Mouse (Mus musculus) midbrain, embryonic 11.5 days (tissue): ENCODE measurements at regions not wholly inside any gene's neighbourhood (a gene's known extent, or its start where the extent isn't known, plus 50 kb on each side); places are given as distances from the start of the nearest gene placed in this dataset.

Experiments
- ATAC-seq: fragments of 200-750 bp; cut with Nextera tagmentation; 2 replicates; pipeline ENCODE4 v1.8.0; 2017; ENCODE audit warnings: moderate TSS enrichment, moderate library complexity; ENCODE audit not compliant: low FRiP score
- DNase-seq: peaks from one replicate; pipeline ENCODE4 v3.0.0; 2015; ENCODE audit warnings: low spot score; ENCODE audit errors: missing footprints
- H3K27ac ChIP-seq: fragments of 300-500 bp; sonication (generic); 2 replicates; pipeline ENCODE4 v1.5.1; 2014; ENCODE audit warnings: low read depth, low read length
- H3K27me3 ChIP-seq: fragments of 300-500 bp; sonication (generic); 2 replicates; pipeline ENCODE4 v1.6.1; 2014; ENCODE audit warnings: mild to moderate bottlenecking, low read length, moderate library complexity, mixed read lengths; ENCODE audit not compliant: control insufficient read depth, insufficient read depth
- H3K36me3 ChIP-seq: fragments of 300-500 bp; sonication (generic); 2 replicates; pipeline ENCODE4 v1.6.1; 2014; ENCODE audit warnings: mild to moderate bottlenecking, low read length, moderate library complexity, mixed read lengths; ENCODE audit not compliant: control insufficient read depth, insufficient read depth
- H3K4me1 ChIP-seq: fragments of 300-500 bp; sonication (generic); 2 replicates; pipeline ENCODE4 v1.6.1; 2014; ENCODE audit warnings: low read length; ENCODE audit not compliant: control insufficient read depth, insufficient read depth
- H3K4me2 ChIP-seq: fragments of 300-500 bp; sonication (generic); 2 replicates; pipeline ENCODE4 v1.6.1; 2014; ENCODE audit warnings: mild to moderate bottlenecking, moderate library complexity
- H3K4me3 ChIP-seq: fragments of 300-500 bp; sonication (generic); 2 replicates; pipeline ENCODE4 v1.5.1; 2014; ENCODE audit warnings: low read depth, low read length
- H3K9ac ChIP-seq: fragments of 300-500 bp; sonication (generic); 2 replicates; pipeline ENCODE4 v1.6.1; 2014; ENCODE audit warnings: low read length
- H3K9me3 ChIP-seq: fragments of 300-500 bp; sonication (generic); 2 replicates; pipeline ENCODE4 v1.6.1; 2016; ENCODE audit warnings: low read length; ENCODE audit not compliant: control insufficient read depth
- WGBS: fragments of 180-500 bp; shearing (Covaris S2); extraction: QIAGEN DNeasy Blood & Tissue Kit; methylation state at CpG from one replicate; pipeline ENCODE4 v1.1.7; 2014; 5-methylcytosine and 5-hydroxymethylcytosine counted together

DNA sequence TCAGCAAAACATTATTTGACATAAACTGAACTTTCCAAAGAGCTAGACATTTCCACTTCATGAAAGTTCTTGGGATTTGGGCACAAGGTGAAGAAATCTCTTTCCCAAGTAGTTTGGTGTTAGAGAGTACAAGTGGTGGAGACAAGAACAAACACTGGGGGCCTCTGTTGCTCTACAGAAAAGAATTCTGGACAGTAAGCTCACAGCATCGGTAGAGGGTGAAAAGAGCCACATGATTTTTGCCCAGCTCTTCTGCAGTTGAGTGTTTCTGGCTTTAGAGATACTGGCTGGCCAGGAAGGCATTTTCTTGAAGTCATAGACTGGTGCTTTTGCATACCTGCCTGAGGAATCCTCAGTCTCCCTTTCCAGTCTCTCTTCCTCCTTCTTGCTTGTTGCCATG is 127.8 kb downstream of the Stk31 start:
- no peak overlapping the region for H3K4me2 ChIP-seq
- H3K9me3 ChIP-seq, result no peaks in the 10 kb centered on the region
- DNase-seq, result peak; percentile 56
- H3K4me3 ChIP-seq, result no peak overlapping the region
- no peak overlapping the region for H3K27ac ChIP-seq
- H3K9ac ChIP-seq, result no peak overlapping the region
- H3K4me1 ChIP-seq, result no peaks in the 10 kb centered on the region
- H3K36me3 ChIP-seq, result no peaks in the 10 kb centered on the region
- WGBS, result 44% methylated on average over 1 of the region's 1 CpGs
- no peak for ATAC-seq
- no peaks in the 10 kb centered on the region for H3K27me3 ChIP-seq

DNA sequence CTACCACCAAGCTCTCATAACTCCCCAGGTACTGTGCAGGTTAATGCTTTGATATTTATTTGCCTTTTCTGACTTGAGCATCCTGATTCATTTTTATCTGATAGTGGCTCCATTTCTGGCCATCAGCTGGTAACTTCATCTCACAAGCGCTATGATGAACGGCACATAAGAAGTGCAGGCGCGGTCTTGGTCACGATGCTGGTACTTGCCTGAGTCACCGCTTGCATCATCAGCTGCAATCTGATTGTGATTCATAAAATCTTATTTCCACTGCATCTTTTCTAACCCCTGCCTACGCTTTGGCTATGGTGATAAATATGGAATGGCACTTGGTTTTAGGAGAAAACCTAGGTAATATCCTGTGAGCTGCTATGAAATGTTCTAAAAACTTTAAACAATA is 128.3 kb downstream of the Stk31 start:
- WGBS, result 92% methylated on average over 7 of the region's 7 CpGs
- no peak overlapping the region for H3K4me2 ChIP-seq
- H3K9ac ChIP-seq, result no peak overlapping the region
- H3K4me1 ChIP-seq, result no peaks in the 10 kb centered on the region
- no peaks in the 10 kb centered on the region for H3K27me3 ChIP-seq
- peak; percentile 65 for DNase-seq
- no peak for ATAC-seq
- no peak overlapping the region for H3K4me3 ChIP-seq
- H3K27ac ChIP-seq, result no peak overlapping the region
- no peaks in the 10 kb centered on the region for H3K9me3 ChIP-seq
- H3K36me3 ChIP-seq, result no peaks in the 10 kb centered on the region

DNA sequence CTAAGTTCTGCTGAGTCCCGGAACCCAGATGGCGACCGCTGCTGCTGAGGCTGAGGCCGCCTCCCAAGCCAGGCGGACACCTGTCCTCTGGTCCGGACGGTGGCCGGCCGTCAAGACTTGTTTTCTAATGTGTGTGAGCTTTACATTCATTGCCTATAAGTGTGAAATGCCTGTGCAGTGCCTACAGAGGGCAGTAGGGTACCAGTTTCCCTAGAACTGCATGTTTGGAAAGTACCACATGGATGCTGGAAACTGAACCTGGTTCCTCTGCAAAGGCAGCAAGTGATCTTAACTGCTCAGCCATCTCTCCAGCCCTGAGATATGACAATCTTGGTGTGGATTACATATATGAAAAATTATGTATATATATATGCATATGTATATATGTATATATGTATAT is 138.6 kb downstream of the Stk31 start:
- no peak for ATAC-seq
- Histone ChIP-seq H3K36me3 (no peaks in the 10 kb centered on the region), H3K27me3 (no peaks in the 10 kb centered on the region), H3K27ac (no peak overlapping the region), H3K4me2 (no peak overlapping the region), H3K9ac (no peak overlapping the region), H3K4me3 (no peak overlapping the region), H3K4me1 (no peaks in the 10 kb centered on the region), H3K9me3 (no peaks in the 10 kb centered on the region)
- 93% methylated on average over 8 of the region's 9 CpGs for WGBS
- no peak for DNase-seq

DNA sequence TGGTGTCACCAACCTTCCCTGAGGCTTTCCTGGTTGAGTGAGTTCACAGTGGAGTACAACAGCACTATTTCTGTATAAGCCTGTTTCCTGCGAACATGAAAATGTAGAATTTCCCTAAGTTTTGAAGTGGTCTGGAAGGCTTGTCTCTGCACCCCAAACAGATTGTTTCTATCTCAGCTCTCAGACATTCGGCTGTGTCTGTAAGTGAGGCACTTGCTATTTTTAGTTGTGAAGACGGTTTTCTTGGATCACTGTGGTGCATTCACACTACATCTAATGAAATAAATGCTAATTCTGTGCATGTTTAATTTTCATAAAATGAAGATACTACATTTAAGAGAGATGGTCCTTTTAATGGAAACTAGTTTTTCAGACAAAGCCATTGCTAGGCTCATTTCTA is 139.1 kb downstream of the Stk31 start:
- no peaks in the 10 kb centered on the region for H3K27me3 ChIP-seq
- DNase-seq (no peak), ATAC-seq (no peak)
- no peaks in the 10 kb centered on the region for H3K4me1 ChIP-seq
- no peak overlapping the region for H3K4me3 ChIP-seq
- H3K9me3 ChIP-seq, result no peaks in the 10 kb centered on the region
- no peaks in the 10 kb centered on the region for H3K36me3 ChIP-seq
- H3K27ac ChIP-seq, result no peak overlapping the region
- no peak overlapping the region for H3K9ac ChIP-seq
- 88% methylated on average over 3 of the region's 3 CpGs for WGBS
- H3K4me2 ChIP-seq, result no peak overlapping the region

DNA sequence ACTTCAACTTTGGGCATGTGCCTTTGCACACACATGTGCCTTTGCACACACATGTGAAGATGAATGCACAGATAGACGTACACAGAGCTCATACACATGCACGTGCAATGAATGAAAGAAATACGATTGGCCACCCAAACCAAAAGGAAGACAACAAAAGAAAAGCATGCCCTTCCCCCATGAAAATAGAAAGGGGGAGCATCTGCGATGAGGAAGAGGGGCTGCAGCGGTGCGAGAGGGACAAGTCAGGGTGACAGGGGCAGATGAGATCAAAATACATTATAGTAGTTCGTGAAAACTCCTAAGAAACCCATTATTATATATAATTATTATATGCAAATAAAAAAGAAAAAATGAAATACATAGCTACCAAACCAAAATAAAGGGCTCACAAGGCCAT is 149.5 kb downstream of the Stk31 start:
- ATAC-seq (no peak), DNase-seq (peak; percentile 72)
- no peak overlapping the region for H3K4me3 ChIP-seq
- no peaks in the 10 kb centered on the region for H3K4me1 ChIP-seq
- 90% methylated on average over 7 of the region's 7 CpGs for WGBS
- no peaks in the 10 kb centered on the region for H3K27me3 ChIP-seq
- H3K9me3 ChIP-seq, result no peaks in the 10 kb centered on the region
- H3K9ac ChIP-seq, result no peak overlapping the region
- no peak overlapping the region for H3K4me2 ChIP-seq
- no peaks in the 10 kb centered on the region for H3K36me3 ChIP-seq
- H3K27ac ChIP-seq, result no peak overlapping the region

DNA sequence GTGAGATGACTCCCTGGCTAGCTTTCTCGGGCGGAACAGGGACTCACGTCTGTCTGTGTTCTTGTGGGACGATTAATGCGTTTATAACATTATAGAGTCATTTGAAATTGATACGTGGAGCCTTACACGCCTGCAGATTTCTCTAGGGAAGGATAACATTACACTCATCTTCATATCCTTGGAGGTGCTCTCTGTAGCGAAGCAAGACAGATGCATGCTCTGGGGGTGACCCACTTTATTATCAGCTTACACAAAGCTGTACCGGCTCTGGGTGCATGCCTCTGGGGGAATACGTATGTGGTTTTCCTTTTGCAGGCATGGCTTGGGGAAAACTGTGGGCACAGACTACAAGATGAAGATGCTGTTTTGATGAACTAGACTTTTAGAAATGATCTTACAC is 159.7 kb downstream of the Stk31 start:
- DNase-seq (no peak), ATAC-seq (no peak)
- no peak overlapping the region for H3K4me2 ChIP-seq
- no peaks in the 10 kb centered on the region for H3K27me3 ChIP-seq
- H3K27ac ChIP-seq, result no peak overlapping the region
- H3K4me3 ChIP-seq, result no peak overlapping the region
- no peak overlapping the region for H3K9ac ChIP-seq
- no peaks in the 10 kb centered on the region for H3K4me1 ChIP-seq
- WGBS, result 89% methylated on average over 10 of the region's 10 CpGs
- H3K36me3 ChIP-seq, result no peaks in the 10 kb centered on the region
- H3K9me3 ChIP-seq, result no peaks in the 10 kb centered on the region

DNA sequence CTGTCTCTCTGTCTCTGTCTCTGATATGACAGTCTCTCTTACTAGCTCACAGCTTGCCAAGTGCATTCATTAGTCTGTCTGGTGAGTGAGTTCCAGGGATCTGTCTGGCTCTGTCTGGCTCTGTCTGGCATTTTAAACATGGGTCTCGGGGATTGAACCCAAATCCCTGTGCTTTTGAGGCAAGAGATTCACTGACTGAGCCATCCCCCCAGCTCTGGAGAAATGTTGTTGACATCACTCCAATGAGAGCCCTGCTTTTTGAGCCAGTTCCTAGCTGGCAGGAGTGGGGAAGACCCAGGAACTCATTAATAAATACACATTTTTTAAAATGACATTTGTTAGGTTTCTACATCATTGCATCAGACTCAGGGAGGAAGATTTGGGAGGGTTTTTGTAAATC is 163.1 kb downstream of the Stk31 start:
- Histone ChIP-seq H3K9ac (no peak overlapping the region), H3K4me1 (no peaks in the 10 kb centered on the region), H3K27ac (no peak overlapping the region), H3K4me3 (no peak overlapping the region), H3K9me3 (no peaks in the 10 kb centered on the region), H3K36me3 (no peaks in the 10 kb centered on the region), H3K27me3 (no peaks in the 10 kb centered on the region), H3K4me2 (no peak overlapping the region)
- no peak for ATAC-seq
- WGBS, result 67% methylated on average over 1 of the region's 1 CpGs
- DNase-seq, result no peak

DNA sequence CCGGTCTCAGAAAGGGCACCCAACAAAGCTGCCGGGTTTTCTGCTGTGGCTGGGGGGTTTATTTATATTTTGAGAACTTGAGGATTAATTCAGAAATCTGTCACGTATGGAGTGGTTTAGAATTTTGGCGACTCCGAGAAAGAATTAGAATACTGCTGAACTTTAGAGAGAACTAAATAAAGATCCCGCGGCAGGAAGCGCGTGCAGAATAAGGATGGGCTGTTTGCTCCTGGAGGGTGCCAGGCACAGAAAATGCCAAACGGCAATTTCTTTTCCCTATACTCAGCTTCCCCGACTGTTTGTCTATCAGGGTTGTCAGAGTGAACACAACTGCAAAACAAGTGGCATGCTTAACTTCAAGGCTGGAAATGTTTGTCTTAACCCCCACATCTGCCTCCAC is 163.7 kb downstream of the Stk31 start:
- DNase-seq (no peak), ATAC-seq (no peak)
- no peaks in the 10 kb centered on the region for H3K27me3 ChIP-seq
- no peak overlapping the region for H3K27ac ChIP-seq
- no peak overlapping the region for H3K4me2 ChIP-seq
- 94% methylated on average over 11 of the region's 11 CpGs for WGBS
- H3K9me3 ChIP-seq, result no peaks in the 10 kb centered on the region
- H3K4me3 ChIP-seq, result no peak overlapping the region
- no peaks in the 10 kb centered on the region for H3K4me1 ChIP-seq
- H3K36me3 ChIP-seq, result no peaks in the 10 kb centered on the region
- H3K9ac ChIP-seq, result no peak overlapping the region

DNA sequence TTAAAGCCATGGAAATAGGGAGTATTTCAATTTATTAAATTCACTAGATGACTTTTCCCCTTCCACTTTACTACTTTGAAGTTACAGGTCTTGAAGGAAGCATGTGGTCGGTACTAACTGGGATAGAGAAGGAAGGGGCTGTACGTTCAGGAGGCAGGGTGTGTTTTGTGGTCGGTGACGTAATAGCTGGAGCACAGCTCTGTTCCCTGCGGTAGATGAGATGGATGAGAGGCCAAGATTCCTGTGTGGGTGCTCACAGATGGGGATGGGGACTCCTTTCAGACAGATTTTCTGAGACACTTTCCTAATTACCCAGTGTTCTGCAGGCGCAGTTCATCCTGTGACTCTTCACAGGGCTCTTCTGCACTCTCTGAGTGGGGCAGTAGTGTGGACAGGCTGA is 182.9 kb downstream of the Stk31 start:
- no peak overlapping the region for H3K9ac ChIP-seq
- WGBS, result 85% methylated on average over 6 of the region's 6 CpGs
- H3K36me3 ChIP-seq, result no peaks in the 10 kb centered on the region
- H3K9me3 ChIP-seq, result no peaks in the 10 kb centered on the region
- no peak overlapping the region for H3K4me3 ChIP-seq
- ATAC-seq (no peak), DNase-seq (no peak)
- H3K27me3 ChIP-seq, result no peaks in the 10 kb centered on the region
- no peak overlapping the region for H3K4me2 ChIP-seq
- no peaks in the 10 kb centered on the region for H3K4me1 ChIP-seq
- no peak overlapping the region for H3K27ac ChIP-seq

DNA sequence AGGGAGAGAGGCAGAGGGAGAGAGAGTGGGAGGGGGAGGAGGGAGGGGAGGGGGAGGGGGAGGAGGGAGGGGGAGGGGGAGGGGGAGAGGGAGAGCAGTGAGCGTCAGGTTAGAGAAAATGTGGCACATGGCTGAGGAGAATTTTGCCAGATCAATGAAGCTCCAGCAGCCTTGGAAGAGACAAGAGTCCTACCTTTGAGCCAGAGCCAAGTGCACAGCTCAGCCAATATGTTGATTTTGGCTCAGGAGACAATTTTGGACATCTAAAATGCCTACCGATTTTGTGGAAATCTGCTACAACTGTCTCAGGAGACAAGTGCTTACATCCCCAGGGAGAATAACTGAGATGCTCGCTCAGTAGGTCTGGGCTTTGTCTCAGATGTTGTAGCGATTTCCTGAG is 184.3 kb downstream of the Stk31 start:
- Histone ChIP-seq H3K36me3 (no peaks in the 10 kb centered on the region), H3K27ac (no peak overlapping the region), H3K9me3 (no peaks in the 10 kb centered on the region), H3K4me3 (no peak overlapping the region), H3K9ac (no peak overlapping the region), H3K4me2 (no peak overlapping the region), H3K4me1 (no peaks in the 10 kb centered on the region), H3K27me3 (no peaks in the 10 kb centered on the region)
- 69% methylated on average over 4 of the region's 4 CpGs for WGBS
- ATAC-seq, result no peak
- no peak for DNase-seq
